15 mouse cellular contexts compared by ENCODE assay signal in genomic region chr6:40137346-40137745, GRCm38 (mm10).
A peak's percentile ranks its signal among the peaks of the same experiment; 100 is the strongest.
DNase-seq lines count a peak whose midpoint lies in the region; ATAC-seq and TF ChIP-seq lines count a peak whose summit lies in the region.
"Had no signal": no experiment of that assay in that cellular context is flagged by ENCODE, and none has a peak within 500 bp of the region (broad histone marks: within the 10 kb centered on the region; RNA-seq: fewer than 3 reads in every experiment).

No protein-coding gene starts in this region.

- no peaks in the 10 kb centered on the region for H3K36me3 ChIP-seq in forebrain, embryonic 11.5 days (ENCODE audit: control insufficient read depth, insufficient read depth, low read length)
- no peaks in the 10 kb centered on the region for H3K36me3 ChIP-seq in forebrain, postnatal 0 days (ENCODE audit: insufficient read depth)
- H3K36me3 ChIP-seq in forebrain, embryonic 16.5 days (ENCODE audit: control insufficient read depth, insufficient read depth): no peaks in the 10 kb centered on the region
- H3K36me3 ChIP-seq in neural tube, embryonic 12.5 days: no peaks in the 10 kb centered on the region
- H3K36me3 ChIP-seq: heart, embryonic 13.5 days; lung, embryonic 15.5 days; stomach, embryonic 15.5 days had no signal

- no peak for TF ChIP-seq CTCF in forebrain, postnatal 0 days (IDR thresholded peaks at IDR 0.05; ENCODE audit: low read depth)
- no peak for TF ChIP-seq CTCF in gastrocnemius, adult 2 months (IDR thresholded peaks at IDR 0.05)

- DNase-seq in forebrain, embryonic 11.5 days (ENCODE audit: low spot score): no peak
- DNase-seq in forebrain, postnatal 0 days: no peak
- peak; percentile 44 for DNase-seq in 3T3-L1 (ENCODE audit: low read depth, low spot score)
- DNase-seq in gastrocnemius, adult 2 months: no peak
- DNase-seq in left cerebral cortex, adult 9 months (ENCODE audit: low spot score in 2 of 2): no peak
- DNase-seq: B cell, adult 2 months; cerebellum, adult 11 months; kidney, adult 8-10 months; kidney, postnatal 36 days; thymus, postnatal 14 days had no signal

- H3K27me3 ChIP-seq in forebrain, embryonic 11.5 days (ENCODE audit: control insufficient read depth, insufficient read depth, low read length): no peaks in the 10 kb centered on the region
- H3K27me3 ChIP-seq in forebrain, postnatal 0 days (ENCODE audit: insufficient read depth, low read length): no peaks in the 10 kb centered on the region
- H3K27me3 ChIP-seq in forebrain, embryonic 16.5 days (replicated peaks; ENCODE audit: control insufficient read depth, insufficient read depth, low read length): no peaks in the 10 kb centered on the region
- H3K27me3 ChIP-seq in neural tube, embryonic 12.5 days (replicated peaks): no peaks in the 10 kb centered on the region
- H3K27me3 ChIP-seq: heart, embryonic 13.5 days; lung, embryonic 15.5 days; stomach, embryonic 15.5 days had no signal

- intact Hi-C loops in gastrocnemius, adult 2 months (cut with DNase I): no loop called here

- H3K9ac ChIP-seq in forebrain, embryonic 11.5 days (ENCODE audit: low read length): no peak overlapping the region
- H3K9ac ChIP-seq in forebrain, postnatal 0 days: no peak overlapping the region
- no peak overlapping the region for H3K9ac ChIP-seq in forebrain, embryonic 16.5 days (replicated peaks; ENCODE audit: low read depth, low read length)
- H3K9ac ChIP-seq in neural tube, embryonic 12.5 days: no peak overlapping the region
- H3K9ac ChIP-seq: heart, embryonic 13.5 days; lung, embryonic 15.5 days; stomach, embryonic 15.5 days had no signal

- H3K9me3 ChIP-seq in forebrain, embryonic 11.5 days (ENCODE audit: control insufficient read depth, low read length): no peaks in the 10 kb centered on the region
- no peaks in the 10 kb centered on the region for H3K9me3 ChIP-seq in forebrain, postnatal 0 days (ENCODE audit: low read length)
- H3K9me3 ChIP-seq in forebrain, embryonic 16.5 days (ENCODE audit: control insufficient read depth, low read length): no peaks in the 10 kb centered on the region
- no peaks in the 10 kb centered on the region for H3K9me3 ChIP-seq in neural tube, embryonic 12.5 days
- H3K9me3 ChIP-seq: heart, embryonic 13.5 days; lung, embryonic 15.5 days; stomach, embryonic 15.5 days had no signal

- H3K4me1 ChIP-seq in forebrain, embryonic 11.5 days (replicated peaks; ENCODE audit: control insufficient read depth, insufficient read depth, low read length): peaks cover 8% of the 10 kb centered on the region
- H3K4me1 ChIP-seq in forebrain, postnatal 0 days (ENCODE audit: insufficient read depth): 0 out of 2 replicates have a peak, but pooled peaks cover 5% of the 10 kb centered on the region
- peaks cover 14% of the 10 kb centered on the region for H3K4me1 ChIP-seq in forebrain, embryonic 16.5 days (replicated peaks; ENCODE audit: control insufficient read depth, insufficient read depth, low read length)
- H3K4me1 ChIP-seq in neural tube, embryonic 12.5 days: peaks cover 7% of the 10 kb centered on the region; the same call in 1 of the 2 replicates
- H3K4me1 ChIP-seq: lung, embryonic 15.5 days; stomach, embryonic 15.5 days had no signal

- 30% methylated on average over 6 of the region's 6 CpGs for WGBS in forebrain, embryonic 11.5 days
- 19% methylated on average over 6 of the region's 6 CpGs for WGBS in forebrain, postnatal 0 days
- 10% methylated on average over 6 of the region's 6 CpGs for WGBS in forebrain, embryonic 16.5 days
- 42% methylated on average over 6 of the region's 6 CpGs for WGBS in neural tube, embryonic 12.5 days

- H3K4me3 ChIP-seq in forebrain, embryonic 11.5 days (ENCODE audit: low read depth, low read length): no peak overlapping the region
- no peak overlapping the region for H3K4me3 ChIP-seq in forebrain, postnatal 0 days (ENCODE audit: low read depth, low read length)
- no peak overlapping the region for H3K4me3 ChIP-seq in forebrain, embryonic 16.5 days (replicated peaks; ENCODE audit: low read length)
- H3K4me3 ChIP-seq in neural tube, embryonic 12.5 days: no peak overlapping the region
- no peak overlapping the region for H3K4me3 ChIP-seq in gastrocnemius, adult 2 months
- H3K4me3 ChIP-seq: heart, embryonic 13.5 days; lung, embryonic 15.5 days; stomach, embryonic 15.5 days had no signal

- ATAC-seq in forebrain, embryonic 11.5 days (replicated peaks; ENCODE audit: low FRiP score): peak; percentile 79
- ATAC-seq in forebrain, postnatal 0 days: no peak
- ATAC-seq in forebrain, embryonic 16.5 days: peak; percentile 56
- ATAC-seq in neural tube, embryonic 12.5 days (ENCODE audit: low FRiP score, low read depth): peak; percentile 67; the same call in 1 of the 2 replicates

- H3K27ac ChIP-seq in forebrain, embryonic 11.5 days (ENCODE audit: low read depth, low read length): no peak overlapping the region
- no peak overlapping the region for H3K27ac ChIP-seq in forebrain, postnatal 0 days (ENCODE audit: low read depth, low read length)
- no peak overlapping the region for H3K27ac ChIP-seq in forebrain, embryonic 16.5 days (ENCODE audit: low read length)
- H3K27ac ChIP-seq in neural tube, embryonic 12.5 days: no peak overlapping the region
- H3K27ac ChIP-seq in gastrocnemius, adult 2 months: no peak overlapping the region
- H3K27ac ChIP-seq: heart, embryonic 13.5 days; lung, embryonic 15.5 days; stomach, embryonic 15.5 days had no signal

- H3K4me2 ChIP-seq in forebrain, embryonic 11.5 days (ENCODE audit: low read depth, low read length, severe bottlenecking): no peak overlapping the region
- no peak overlapping the region for H3K4me2 ChIP-seq in forebrain, postnatal 0 days (ENCODE audit: low read depth)
- no peak overlapping the region for H3K4me2 ChIP-seq in forebrain, embryonic 16.5 days (ENCODE audit: low read length)
- H3K4me2 ChIP-seq in neural tube, embryonic 12.5 days (replicated peaks): no peak overlapping the region
- H3K4me2 ChIP-seq: heart, embryonic 13.5 days; lung, embryonic 15.5 days; stomach, embryonic 15.5 days had no signal
